Mouse (Mus musculus) thymus, postnatal 0 days (tissue): ENCODE data around the gene Tmtc4. TPM values are rescaled to one million over a fixed set of nuclear protein-coding genes. Genes with fewer than 3 reads are reported as not detected.

Experiments
- DNase-seq: peaks from one replicate; pipeline ENCODE4 v3.0.0-alpha.2; 2015; ENCODE audit warnings: low spot score
- polyA plus RNA-seq: library from polyadenylated mRNA; unstranded; fragments of >200 nt; fragmentation: Nextera tagmentation; extraction: Ambion mirVana; gene quantifications from 2 replicates; pipeline ENCODE4 v1.2.1, GENCODE M21; 2015

The Tmtc4 gene
- polyA plus RNA-seq, 1 experiment from 2014 or later = 5.9 TPM

DNA sequence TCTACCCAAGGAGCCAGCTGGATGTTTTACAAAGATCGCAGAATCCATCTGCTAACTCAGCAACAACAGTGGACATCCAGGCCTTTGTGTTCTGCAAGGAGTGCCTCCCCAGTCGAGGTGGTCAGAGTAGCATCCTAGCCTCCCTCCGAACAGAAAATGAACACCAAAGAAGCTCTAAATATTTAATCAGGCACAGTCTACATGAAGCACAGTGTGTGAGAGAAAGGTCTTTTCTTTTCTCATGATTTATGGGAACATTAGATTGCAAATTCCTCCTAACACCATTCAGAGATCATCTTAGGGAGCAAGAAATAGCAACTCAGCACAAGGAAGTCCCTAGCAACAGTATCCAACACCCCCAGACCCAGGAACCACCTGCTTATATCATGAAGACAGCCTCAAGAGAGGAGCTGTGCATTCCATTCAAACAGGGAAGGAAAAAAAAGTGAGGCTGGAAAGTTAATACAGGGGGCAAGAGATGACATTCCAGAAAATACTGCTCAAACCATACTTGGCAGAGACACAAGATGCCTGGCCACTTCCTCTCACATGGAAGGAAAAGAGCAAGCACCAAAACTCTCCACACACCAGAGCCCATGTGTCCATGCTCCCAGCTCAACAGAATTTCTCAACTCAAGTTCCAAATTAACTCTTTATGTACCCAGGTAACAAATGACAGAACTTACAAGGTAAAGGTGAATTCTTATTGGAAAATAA lies 8.8 kb downstream of the Tmtc4 start:
- DNase-seq = no peak

DNA sequence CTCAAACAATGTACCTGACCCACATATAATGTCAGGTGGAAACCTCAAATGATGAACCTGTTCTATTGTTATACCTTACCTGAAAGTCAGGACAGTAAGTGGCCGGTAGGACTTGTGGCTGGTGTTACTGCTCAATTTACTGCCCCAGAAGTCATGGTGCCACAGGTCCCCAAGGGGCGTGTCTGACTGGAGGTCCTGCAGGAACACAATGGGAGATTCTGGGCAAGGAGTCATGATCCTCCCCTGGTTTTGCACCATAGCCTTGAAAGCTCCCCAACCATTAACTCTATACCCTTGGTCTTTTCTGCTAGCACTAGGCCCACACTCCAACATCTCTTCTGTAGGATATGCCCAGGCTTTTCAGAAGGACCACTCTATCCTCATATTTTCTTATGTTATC lies 10.7 kb downstream of the Tmtc4 start:
- DNase-seq = no peak

DNA sequence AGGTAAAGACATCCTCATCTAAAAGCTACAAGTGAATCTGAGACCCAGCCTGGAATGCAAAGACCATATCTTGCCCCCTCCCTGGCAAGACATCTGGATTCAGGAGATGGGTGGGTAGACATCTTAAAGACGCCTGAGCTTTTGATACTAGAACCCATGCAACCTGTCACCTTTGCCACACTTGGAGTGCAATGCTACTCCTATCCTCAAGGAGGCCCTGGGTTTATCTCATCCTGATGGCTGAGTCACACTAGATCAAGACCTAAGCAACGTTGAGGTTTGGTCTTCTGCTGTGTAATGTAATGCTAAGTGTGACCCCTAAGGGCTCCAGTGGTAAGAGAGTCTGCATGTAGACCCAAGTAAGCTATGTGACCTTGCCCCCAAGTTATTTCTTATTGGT lies 15.8 kb downstream of the Tmtc4 start:
- DNase-seq = no peak

DNA sequence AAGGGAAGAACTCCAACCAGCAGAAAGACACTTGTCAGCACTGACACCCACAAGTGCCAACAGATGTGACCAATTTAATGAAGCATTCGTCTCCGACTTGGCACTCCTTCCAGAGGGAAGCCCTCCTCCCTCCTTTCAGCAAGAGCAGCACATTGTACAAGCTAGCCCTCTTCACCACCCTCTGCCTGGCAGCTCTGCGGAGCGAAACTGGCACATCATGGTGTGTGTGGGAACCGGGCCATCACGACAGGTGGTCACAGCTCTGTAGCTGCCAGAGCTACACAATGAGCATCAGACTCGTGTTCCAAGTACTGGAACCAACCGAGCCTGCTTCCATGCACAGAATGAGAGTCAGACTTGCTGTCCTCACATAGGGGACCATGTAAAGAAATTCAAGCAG lies 25.9 kb downstream of the Tmtc4 start:
- no peak for DNase-seq

GRCm38 (mm10) chr14:122953331-122953730 lies 30.5 kb downstream of the Tmtc4 start:
- peak; percentile 46 for DNase-seq

DNA sequence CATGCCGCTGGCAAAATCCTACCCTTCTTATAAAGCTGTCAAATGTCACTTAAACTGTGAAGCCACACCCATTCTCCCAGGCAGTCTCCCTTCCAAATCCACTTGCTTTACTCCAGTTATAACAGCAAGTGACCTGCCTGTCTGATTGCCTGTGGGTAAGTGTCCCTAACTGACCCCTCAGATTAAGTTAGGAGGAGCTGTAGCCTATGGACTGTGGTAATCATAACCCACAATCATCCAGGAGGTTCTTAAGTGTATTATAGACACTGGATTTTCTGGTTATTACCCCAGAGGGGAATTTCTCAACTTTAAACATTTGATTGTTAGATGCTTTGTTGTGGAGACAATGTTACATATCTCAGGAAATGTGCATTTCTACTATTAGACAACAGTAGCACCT lies 31.3 kb downstream of the Tmtc4 start:
- no peak for DNase-seq

GRCm38 (mm10) chr14:122951676-122952445 lies 32.0 kb downstream of the Tmtc4 start:
- no peak for DNase-seq

DNA sequence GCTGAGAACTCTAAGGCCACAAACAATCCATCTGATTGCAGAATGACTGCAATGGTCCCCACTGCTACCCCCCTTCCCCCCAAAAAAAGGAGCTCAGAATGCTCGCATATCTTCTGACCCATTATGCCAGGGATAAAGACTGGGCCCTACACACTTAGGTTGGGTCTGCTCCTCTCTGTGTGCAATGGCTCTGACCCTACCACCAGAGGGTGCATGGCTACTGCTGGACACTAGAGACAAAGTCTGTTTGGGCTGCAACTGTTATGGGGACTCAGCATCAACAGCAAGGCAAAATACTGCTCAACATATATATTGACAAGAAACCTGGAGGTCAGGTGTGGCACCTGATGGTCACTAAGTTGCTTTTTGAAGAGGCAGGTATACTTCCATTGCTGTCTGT lies 32.9 kb downstream of the Tmtc4 start:
- DNase-seq = no peak

DNA sequence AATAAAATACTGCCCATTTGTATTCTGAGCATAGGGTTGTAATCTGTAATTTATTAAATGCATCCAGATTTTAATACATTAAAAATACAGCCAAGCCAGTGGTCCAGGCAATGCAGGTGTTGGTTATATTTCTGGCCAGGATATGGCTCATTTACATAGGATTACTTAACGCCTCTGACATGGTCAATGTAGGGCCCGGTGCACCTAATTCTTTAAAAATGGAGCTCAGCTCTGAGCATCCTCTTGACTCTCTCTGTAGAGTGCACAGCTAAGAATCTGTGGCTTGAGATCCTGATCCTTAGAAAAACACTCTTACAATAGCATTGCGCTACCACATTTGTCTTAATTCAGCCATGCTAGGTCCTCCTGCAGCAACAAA lies 40.4 kb downstream of the Tmtc4 start:
- DNase-seq = no peak

DNA sequence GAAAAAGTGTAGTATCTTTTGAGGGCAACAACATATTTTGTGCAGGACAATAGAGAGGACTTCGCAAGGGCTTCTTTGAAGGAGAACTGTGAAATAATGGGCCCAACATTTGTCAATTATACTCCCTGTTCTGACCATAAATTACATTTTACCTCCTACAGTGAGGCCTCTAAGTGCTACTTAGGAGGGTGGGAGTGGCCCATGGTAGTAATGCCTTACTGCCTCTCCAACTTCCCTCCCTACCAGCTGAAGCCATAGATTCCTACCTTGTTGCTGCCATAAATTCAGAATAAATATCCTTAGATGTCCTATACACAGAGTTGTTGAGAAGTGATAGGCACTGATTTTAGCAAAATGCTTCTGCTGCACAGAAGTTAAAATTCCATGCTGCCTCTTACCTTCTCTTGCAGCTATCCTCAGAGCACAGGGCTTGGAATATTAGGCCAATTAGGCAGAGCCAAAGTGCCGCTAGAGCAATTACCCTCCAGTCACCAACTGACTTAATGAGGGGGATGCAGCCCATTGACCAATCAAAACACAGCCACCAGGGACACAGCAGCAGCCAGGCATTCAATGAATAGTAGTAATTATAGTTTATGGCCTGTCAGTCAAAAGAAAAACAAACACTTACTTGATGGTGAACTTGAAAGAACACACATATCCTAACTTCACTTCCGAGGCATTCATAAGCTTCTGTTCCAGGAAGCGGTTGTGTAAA lies 40.9 kb downstream of the Tmtc4 start:
- no peak for DNase-seq

DNA sequence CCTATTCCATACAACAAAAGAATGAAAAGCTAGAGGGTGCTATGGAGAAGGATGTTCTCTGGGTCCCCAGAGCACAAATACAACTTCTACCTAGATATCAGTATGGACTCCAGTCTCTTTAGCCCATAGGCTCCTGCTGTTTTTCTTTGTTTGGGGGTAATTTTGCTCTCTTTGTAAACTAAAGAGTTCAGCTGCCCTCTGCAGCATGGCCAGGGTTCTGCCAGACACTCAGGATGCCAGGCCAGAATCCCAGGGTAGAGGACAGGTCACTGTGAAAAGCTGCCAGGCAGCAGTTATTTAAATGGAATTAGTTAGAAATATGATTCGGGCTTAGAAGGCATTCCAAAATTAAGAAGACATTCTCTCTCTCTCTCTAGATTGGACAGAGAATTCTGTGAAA lies 47.4 kb downstream of the Tmtc4 start:
- no peak for DNase-seq

- DNase-seq = no peak
Measured at GRCm38 (mm10) chr14:122920011-122920410, 63.8 kb downstream of the Tmtc4 start.

- DNase-seq = no peak
Measured at GRCm38 (mm10) chr14:122917676-122918075, 66.2 kb downstream of the Tmtc4 start.

DNA sequence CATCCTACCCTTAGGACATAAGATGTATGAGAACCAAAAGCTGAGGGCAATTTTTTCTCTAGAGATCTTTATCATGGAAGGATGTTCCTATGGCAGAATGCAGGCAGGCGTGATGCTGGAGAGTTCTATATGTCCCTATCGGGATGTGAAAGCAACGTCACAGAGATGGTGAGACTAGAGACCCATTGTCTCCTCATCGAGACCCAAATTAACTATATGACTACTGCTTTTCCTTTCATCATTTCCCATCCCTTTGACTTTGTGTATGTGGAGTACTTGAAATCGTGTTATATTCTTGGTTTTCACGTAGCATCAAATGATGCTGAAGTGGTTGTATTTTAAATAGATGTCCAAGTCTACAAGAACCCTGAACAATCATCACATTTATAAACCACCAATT lies 70.2 kb downstream of the Tmtc4 start, which contains the start of gene Ggact:
Gene Ggact, minus strand, starts transcription at position 101 of the 400 bp plus-strand sequence.
- no peak for DNase-seq

DNA sequence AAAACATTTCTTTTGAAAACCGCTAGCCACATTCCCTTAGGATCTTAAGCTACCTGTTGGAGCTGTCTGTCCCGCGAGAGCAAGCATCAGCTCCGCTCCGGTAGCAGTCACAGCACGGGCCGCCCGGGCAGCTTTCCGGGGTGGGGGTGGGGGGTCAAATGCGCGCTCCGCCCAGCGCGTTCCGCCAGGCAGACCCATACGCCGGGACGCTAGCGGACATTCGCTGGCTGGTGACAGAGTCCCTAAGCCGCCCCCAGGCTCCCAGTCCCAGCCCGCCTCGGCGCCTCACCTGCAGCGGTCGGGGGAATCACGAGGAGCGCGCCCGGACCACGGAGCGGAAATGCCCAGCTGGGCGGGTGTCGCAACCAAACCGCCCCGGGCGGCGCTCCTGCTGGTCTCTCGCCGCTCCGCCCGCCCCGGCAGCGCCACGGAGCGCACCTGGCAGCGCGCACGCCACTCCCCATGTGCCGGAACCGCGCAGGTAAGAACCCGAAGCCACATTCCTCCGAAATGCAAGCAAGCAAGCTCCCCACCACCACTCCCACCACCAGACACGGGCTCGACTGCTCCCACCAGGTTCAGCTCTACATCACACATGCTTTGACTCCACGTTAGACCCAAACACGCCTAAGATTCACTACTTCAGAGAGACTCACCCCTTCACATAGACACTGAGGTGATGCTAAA lies 70.9 kb downstream of the Tmtc4 start:
- peak; percentile 69 for DNase-seq

DNA sequence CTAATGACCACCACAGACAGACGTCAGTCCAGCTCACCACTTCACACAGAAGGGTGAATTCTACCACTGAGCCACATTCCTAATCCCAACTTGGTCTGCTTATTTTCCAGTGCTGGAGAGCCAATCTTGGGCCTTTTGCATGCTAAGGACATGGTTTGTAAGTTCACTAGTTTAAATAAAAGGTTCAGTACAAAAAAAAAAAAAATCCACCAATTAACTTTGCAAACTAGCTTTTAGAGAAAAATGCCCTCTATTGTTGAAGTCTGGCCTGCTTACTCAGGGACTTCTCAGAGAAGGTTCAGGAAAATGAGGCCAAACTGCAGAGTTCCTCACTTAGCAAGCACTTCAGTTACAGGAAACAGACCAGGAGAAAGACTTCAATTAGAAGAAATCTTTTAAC lies 71.7 kb downstream of the Tmtc4 start:
- no peak for DNase-seq

GRCm38 (mm10) chr14:122911265-122911664 lies 72.6 kb downstream of the Tmtc4 start:
- no peak for DNase-seq

DNA sequence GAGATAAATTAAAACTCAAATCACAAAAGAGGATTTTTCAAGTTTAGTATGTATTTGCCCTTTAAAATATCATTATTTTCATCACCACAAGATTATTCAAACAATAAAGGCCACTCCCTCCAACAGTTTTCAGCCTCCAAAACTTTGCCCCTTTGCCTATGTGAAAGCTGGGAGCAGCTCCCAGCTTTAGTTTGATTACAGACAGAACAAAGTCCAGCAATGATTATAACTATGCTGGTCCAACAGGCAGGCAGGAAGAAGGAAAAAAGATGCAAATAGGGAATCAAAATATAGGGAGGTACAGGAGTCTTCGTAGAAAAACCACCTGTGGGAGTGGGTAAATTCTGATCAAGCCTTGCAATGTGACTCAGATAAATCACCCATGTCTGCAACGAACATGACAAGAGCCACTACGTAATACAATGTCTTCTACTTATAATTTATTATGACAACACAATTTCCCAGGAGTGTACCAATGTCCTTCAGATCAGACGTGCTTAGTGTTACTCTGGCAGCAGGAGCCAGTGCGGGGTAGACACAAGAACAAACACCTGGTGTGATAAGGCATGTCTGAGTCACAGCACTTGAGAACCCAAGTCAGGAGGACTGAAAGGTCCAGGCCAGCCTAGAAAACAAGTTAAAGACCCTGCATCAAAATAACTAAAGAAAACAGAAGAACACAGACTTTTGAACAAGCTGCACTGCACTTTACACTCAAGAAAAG lies 74.3 kb downstream of the Tmtc4 start:
- no peak for DNase-seq

- peak; percentile 9 for DNase-seq
Measured at GRCm38 (mm10) chr14:122908075-122908474, 75.8 kb downstream of the Tmtc4 start.

- no peak for DNase-seq
Measured at GRCm38 (mm10) chr14:122905007-122905406, 78.8 kb downstream of the Tmtc4 start.

- no peak for DNase-seq
Measured at GRCm38 (mm10) chr14:122903923-122904351, 79.9 kb downstream of the Tmtc4 start.
